Mouse (Mus musculus): ENCODE results near the gene Pcif1. TPM values are rescaled to one million over a fixed set of nuclear protein-coding genes. Genes with fewer than 3 reads are reported as not detected.

The Pcif1 gene
- polyA plus RNA-seq, 1 experiment, result 24.3 TPM

- H3K9me3 ChIP-seq (ENCODE audit: control insufficient read depth, low read length), result peaks cover 4% of the 10 kb centered on the region; the same call in 1 of the 2 replicates
- no peaks in the 10 kb centered on the region for H3K27me3 ChIP-seq (ENCODE audit: control insufficient read depth)
- H3K36me3 ChIP-seq (ENCODE audit: control insufficient read depth), result peaks cover 100% of the 10 kb centered on the region
- no peak overlapping the region for H3K4me3 ChIP-seq (replicated peaks)
- no peak for TF ChIP-seq GATA1 (IDR thresholded peaks at IDR 0.05; ENCODE audit: low read length)
- TF ChIP-seq TAL1 (IDR thresholded peaks at IDR 0.05; ENCODE audit: low read length), result no peak
- peaks cover 15% of the 10 kb centered on the region for H3K4me1 ChIP-seq (ENCODE audit: control insufficient read depth)
These were observed 20.8 kb downstream of the Pcif1 start for GRCm38 (mm10) chr2:164899723-164900459.

- TF ChIP-seq GATA1 (IDR thresholded peaks at IDR 0.05; ENCODE audit: low read length) (no peak), TAL1 (IDR thresholded peaks at IDR 0.05; ENCODE audit: low read length) (no peak)
- Histone ChIP-seq H3K27me3 (ENCODE audit: control insufficient read depth) (no peaks in the 10 kb centered on the region; the same call in 1 of the 2 replicates), H3K4me1 (ENCODE audit: control insufficient read depth) (peaks cover 19% of the 10 kb centered on the region), H3K9me3 (ENCODE audit: control insufficient read depth, low read length) (peaks cover 7% of the 10 kb centered on the region), H3K36me3 (ENCODE audit: control insufficient read depth) (peaks cover 100% of the 10 kb centered on the region), H3K4me3 (replicated peaks) (no peak overlapping the region)
These were observed 22.3 kb downstream of the Pcif1 start for GRCm38 (mm10) chr2:164901380-164901779.

GRCm38 (mm10) chr2:164903496-164903895 lies 24.4 kb downstream of the Pcif1 start:
- no peak overlapping the region for H3K4me3 ChIP-seq (replicated peaks)
- H3K27me3 ChIP-seq (ENCODE audit: control insufficient read depth), result no peaks in the 10 kb centered on the region; the same call in 1 of the 2 replicates
- peaks cover 21% of the 10 kb centered on the region for H3K4me1 ChIP-seq (ENCODE audit: control insufficient read depth)
- no peak for TF ChIP-seq GATA1 (IDR thresholded peaks at IDR 0.05; ENCODE audit: low read length)
- TF ChIP-seq TAL1 (IDR thresholded peaks at IDR 0.05; ENCODE audit: low read length), result no peak
- peaks cover 21% of the 10 kb centered on the region for H3K9me3 ChIP-seq (ENCODE audit: control insufficient read depth, low read length)
- H3K36me3 ChIP-seq (ENCODE audit: control insufficient read depth), result peaks cover 100% of the 10 kb centered on the region

GRCm38 (mm10) chr2:164906071-164906470 lies 27.0 kb downstream of the Pcif1 start:
- no peak for TF ChIP-seq TAL1 (IDR thresholded peaks at IDR 0.05; ENCODE audit: low read length)
- no peak for TF ChIP-seq GATA1 (IDR thresholded peaks at IDR 0.05; ENCODE audit: low read length)
- H3K4me3 ChIP-seq (replicated peaks), result no peak overlapping the region
- H3K4me1 ChIP-seq (ENCODE audit: control insufficient read depth), result peaks cover 33% of the 10 kb centered on the region
- H3K36me3 ChIP-seq (ENCODE audit: control insufficient read depth), result peaks cover 90% of the 10 kb centered on the region
- no peaks in the 10 kb centered on the region; the same call in 1 of the 2 replicates for H3K27me3 ChIP-seq (ENCODE audit: control insufficient read depth)
- H3K9me3 ChIP-seq (ENCODE audit: control insufficient read depth, low read length), result peaks cover 21% of the 10 kb centered on the region

GRCm38 (mm10) chr2:164907511-164907910 lies 28.4 kb downstream of the Pcif1 start:
- TF ChIP-seq GATA1 (IDR thresholded peaks at IDR 0.05; ENCODE audit: low read length) (no peak), TAL1 (IDR thresholded peaks at IDR 0.05; ENCODE audit: low read length) (no peak)
- peaks cover 38% of the 10 kb centered on the region for H3K4me1 ChIP-seq (ENCODE audit: control insufficient read depth)
- H3K9me3 ChIP-seq (ENCODE audit: control insufficient read depth, low read length), result peaks cover 21% of the 10 kb centered on the region
- H3K27me3 ChIP-seq (ENCODE audit: control insufficient read depth), result no peaks in the 10 kb centered on the region; the same call in 1 of the 2 replicates
- peaks cover 76% of the 10 kb centered on the region for H3K36me3 ChIP-seq (ENCODE audit: control insufficient read depth)
- no peak overlapping the region for H3K4me3 ChIP-seq (replicated peaks)

- Histone ChIP-seq H3K36me3 (ENCODE audit: control insufficient read depth) (peaks cover 71% of the 10 kb centered on the region), H3K9me3 (ENCODE audit: control insufficient read depth, low read length) (peaks cover 21% of the 10 kb centered on the region), H3K4me3 (replicated peaks) (no peak overlapping the region), H3K27me3 (ENCODE audit: control insufficient read depth) (no peaks in the 10 kb centered on the region; the same call in 1 of the 2 replicates), H3K4me1 (ENCODE audit: control insufficient read depth) (peaks cover 41% of the 10 kb centered on the region)
- TF ChIP-seq TAL1 (IDR thresholded peaks at IDR 0.05; ENCODE audit: low read length) (no peak), GATA1 (IDR thresholded peaks at IDR 0.05; ENCODE audit: low read length) (no peak)
These were observed 28.9 kb downstream of the Pcif1 start for GRCm38 (mm10) chr2:164908011-164908410.

GRCm38 (mm10) chr2:164909100-164909499 lies 30.0 kb downstream of the Pcif1 start:
- H3K27me3 ChIP-seq (ENCODE audit: control insufficient read depth), result no peaks in the 10 kb centered on the region; the same call in 1 of the 2 replicates
- no peak for TF ChIP-seq TAL1 (IDR thresholded peaks at IDR 0.05; ENCODE audit: low read length)
- no peak for TF ChIP-seq GATA1 (IDR thresholded peaks at IDR 0.05; ENCODE audit: low read length)
- peaks cover 52% of the 10 kb centered on the region for H3K4me1 ChIP-seq (ENCODE audit: control insufficient read depth)
- peaks cover 69% of the 10 kb centered on the region for H3K36me3 ChIP-seq (ENCODE audit: control insufficient read depth)
- H3K9me3 ChIP-seq (ENCODE audit: control insufficient read depth, low read length), result peaks cover 21% of the 10 kb centered on the region
- peak overlapping the region; percentile 94 for H3K4me3 ChIP-seq (replicated peaks)

GRCm38 (mm10) chr2:164909542-164909941 lies 30.4 kb downstream of the Pcif1 start:
- Histone ChIP-seq H3K27me3 (ENCODE audit: control insufficient read depth) (no peaks in the 10 kb centered on the region; the same call in 1 of the 2 replicates), H3K4me3 (replicated peaks) (peak overlapping the region; percentile 94), H3K9me3 (ENCODE audit: control insufficient read depth, low read length) (peaks cover 21% of the 10 kb centered on the region), H3K36me3 (ENCODE audit: control insufficient read depth) (peaks cover 68% of the 10 kb centered on the region), H3K4me1 (ENCODE audit: control insufficient read depth) (peaks cover 53% of the 10 kb centered on the region)
- TF ChIP-seq GATA1 (IDR thresholded peaks at IDR 0.05; ENCODE audit: low read length), result no peak

- Histone ChIP-seq H3K36me3 (ENCODE audit: control insufficient read depth) (peaks cover 59% of the 10 kb centered on the region), H3K27me3 (ENCODE audit: control insufficient read depth) (no peaks in the 10 kb centered on the region; the same call in 1 of the 2 replicates), H3K4me1 (ENCODE audit: control insufficient read depth) (peaks cover 47% of the 10 kb centered on the region), H3K4me3 (replicated peaks) (peak overlapping the region; percentile 94), H3K9me3 (ENCODE audit: control insufficient read depth, low read length) (peaks cover 21% of the 10 kb centered on the region)
- TF ChIP-seq GATA1 (IDR thresholded peaks at IDR 0.05; ENCODE audit: low read length) (no peak), TAL1 (IDR thresholded peaks at IDR 0.05; ENCODE audit: low read length) (no peak)
These were observed 31.4 kb downstream of the Pcif1 start for GRCm38 (mm10) chr2:164910360-164911061.

Measured in erythroblast, embryonic 14.5 days (primary cell).